7 mouse cellular contexts compared by ENCODE assay signal in the genomic region with DNA sequence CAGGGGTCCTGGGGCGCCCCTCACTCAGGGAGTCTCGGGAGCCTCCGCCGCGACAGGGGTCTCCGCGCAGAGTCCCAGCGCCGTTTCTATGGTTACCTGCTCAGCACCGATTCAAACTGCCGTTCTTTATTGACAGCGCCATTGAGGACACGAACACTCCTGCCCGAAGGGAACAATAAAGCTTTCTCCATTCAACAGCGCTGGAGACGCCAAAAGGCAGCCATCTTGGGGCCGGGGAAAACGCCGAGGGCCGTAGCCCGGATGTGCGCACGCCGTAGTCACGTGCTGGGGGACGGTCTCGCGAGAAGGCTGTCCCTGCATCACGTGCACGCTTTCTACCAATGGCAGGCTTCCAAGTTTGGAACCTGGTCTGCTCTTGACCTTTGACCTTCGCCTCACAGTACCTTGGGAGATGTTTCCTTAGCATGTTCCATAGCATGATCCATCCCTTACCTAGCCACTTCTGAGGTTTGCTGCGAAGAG. TPM values are rescaled to one million over a fixed set of nuclear protein-coding genes. Genes with fewer than 3 reads are reported as not detected.
DNase-seq lines count a peak whose midpoint lies in the region; ATAC-seq and TF ChIP-seq lines count a peak whose summit lies in the region.

A gene (minus strand): TSS at position 252 of the 483 bp plus-strand sequence.

- 0 out of 2 replicates have a peak, but pooled peaks have one; percentile 29 for TF ChIP-seq POLR2A in small intestine, adult 2 months (IDR thresholded peaks at IDR 0.05; ENCODE audit: low read depth, low read length)

- peak; percentile 95 for DNase-seq in adrenal gland, postnatal 10 days
- DNase-seq in embryonic facial prominence, embryonic 10.5 days (ENCODE audit: low spot score): peak; percentile 98
- DNase-seq in gonadal fat pad, adult 2 months (ENCODE audit: low read depth): peak; percentile 63
- peak; percentile 97 for DNase-seq in left cerebral cortex, postnatal 4 days

- peak within 1 kb of the TSS; percentile 93 for H3K4me3 ChIP-seq in embryonic facial prominence, embryonic 10.5 days
- peak within 1 kb of the TSS; percentile 76 for H3K4me3 ChIP-seq in intestine, postnatal 0 days (ENCODE audit: low read depth, low read length)
- peak within 1 kb of the TSS; percentile 74 for H3K4me3 ChIP-seq in midbrain, embryonic 12.5 days
- peak within 1 kb of the TSS; percentile 94 for H3K4me3 ChIP-seq in small intestine, adult 2 months (ENCODE audit: low read depth, low read length)

- H3K9ac ChIP-seq in intestine, postnatal 0 days (ENCODE audit: low read depth, low read length): peak within 1 kb of the TSS; percentile 66
- H3K9ac ChIP-seq in midbrain, embryonic 12.5 days (replicated peaks): peak within 1 kb of the TSS; percentile 73

- peak; percentile 97 for ATAC-seq in intestine, postnatal 0 days
- ATAC-seq in midbrain, embryonic 12.5 days (ENCODE audit: low FRiP score, low read depth): peak; percentile 96

- peaks cover 12% of the 10 kb centered on the region; the same call in 1 of the 2 replicates for H3K9me3 ChIP-seq in embryonic facial prominence, embryonic 10.5 days
- H3K9me3 ChIP-seq in intestine, postnatal 0 days (ENCODE audit: control insufficient read depth): no peaks in the 10 kb centered on the region
- H3K9me3 ChIP-seq in midbrain, embryonic 12.5 days: peaks cover 7% of the 10 kb centered on the region; the same call in 1 of the 2 replicates

- H3K36me3 ChIP-seq in embryonic facial prominence, embryonic 10.5 days (replicated peaks): no peaks in the 10 kb centered on the region
- H3K36me3 ChIP-seq in intestine, postnatal 0 days (ENCODE audit: control insufficient read depth, insufficient read depth): no peaks in the 10 kb centered on the region
- H3K36me3 ChIP-seq in midbrain, embryonic 12.5 days: no peaks in the 10 kb centered on the region
- H3K36me3 ChIP-seq in small intestine, adult 2 months (ENCODE audit: control insufficient read depth, insufficient read depth, low read length): no peaks in the 10 kb centered on the region

- TF ChIP-seq CTCF in intestine, postnatal 0 days (IDR thresholded peaks at IDR 0.05; ENCODE audit: low read depth): no peak
- no peak for TF ChIP-seq CTCF in small intestine, adult 2 months (IDR thresholded peaks at IDR 0.05; ENCODE audit: extremely low read depth, insufficient read length, insufficient replicate concordance, low read depth, low read length)

- peak within 1 kb of the TSS; percentile 86 for H3K4me2 ChIP-seq in intestine, postnatal 0 days (replicated peaks; ENCODE audit: low read depth)
- H3K4me2 ChIP-seq in midbrain, embryonic 12.5 days (replicated peaks): peak within 1 kb of the TSS; percentile 74

- peaks cover 43% of the 10 kb centered on the region for H3K27me3 ChIP-seq in embryonic facial prominence, embryonic 10.5 days (replicated peaks; ENCODE audit: low read depth, poor library complexity, severe bottlenecking)
- H3K27me3 ChIP-seq in intestine, postnatal 0 days (replicated peaks; ENCODE audit: control insufficient read depth, insufficient read depth, low read length): 0 out of 2 replicates have a peak, but pooled peaks cover 15% of the 10 kb centered on the region
- peaks cover 46% of the 10 kb centered on the region for H3K27me3 ChIP-seq in midbrain, embryonic 12.5 days
- H3K27me3 ChIP-seq in small intestine, adult 2 months (ENCODE audit: control insufficient read depth, insufficient read depth, low read length): 0 out of 2 replicates have a peak, but pooled peaks cover 5% of the 10 kb centered on the region

- intact Hi-C loops in left cerebral cortex, postnatal 4 days (cut with DNase I): no loop called here

- 1% methylated on average over 32 of the region's 32 CpGs for WGBS in embryonic facial prominence, embryonic 10.5 days
- WGBS in intestine, postnatal 0 days: 2% methylated on average over 32 of the region's 32 CpGs
- WGBS in midbrain, embryonic 12.5 days: 2% methylated on average over 32 of the region's 32 CpGs
- 2% methylated on average over 32 of the region's 32 CpGs for WGBS in small intestine, adult 2 months

- H3K4me1 ChIP-seq in embryonic facial prominence, embryonic 10.5 days: peaks cover 30% of the 10 kb centered on the region
- no peaks in the 10 kb centered on the region; the same call in 1 of the 2 replicates for H3K4me1 ChIP-seq in intestine, postnatal 0 days (replicated peaks; ENCODE audit: control insufficient read depth, insufficient read depth, low read length)
- peaks cover 17% of the 10 kb centered on the region for H3K4me1 ChIP-seq in midbrain, embryonic 12.5 days
- peaks cover 8% of the 10 kb centered on the region; the same call in 1 of the 2 replicates for H3K4me1 ChIP-seq in small intestine, adult 2 months (ENCODE audit: control insufficient read depth, insufficient read depth, insufficient read length, low read length)

- peak within 1 kb of the TSS; percentile 89 for H3K27ac ChIP-seq in embryonic facial prominence, embryonic 10.5 days (replicated peaks)
- H3K27ac ChIP-seq in intestine, postnatal 0 days (ENCODE audit: low read depth, low read length): peak within 1 kb of the TSS; percentile 65
- H3K27ac ChIP-seq in midbrain, embryonic 12.5 days (replicated peaks): peak within 1 kb of the TSS; percentile 83
- peak within 1 kb of the TSS; percentile 20; the same call in 1 of the 2 replicates for H3K27ac ChIP-seq in small intestine, adult 2 months (ENCODE audit: insufficient read depth, low read depth, low read length)

RNA-seq across cellular contexts. Expression of the gene that starts here (rescaled TPM):
- 1 to 10 TPM; 7.0 to 7.8 TPM for total RNA-seq in adrenal gland, postnatal 10 days (2021)
- 6.5 TPM in 2 replicates for polyA plus RNA-seq in embryonic facial prominence, embryonic 10.5 days (2016; fragmentation: Nextera tagmentation; extraction: Ambion mirVana)
- polyA plus RNA-seq in gonadal fat pad, adult 2 months (2012; rRNA removed): 5.9 and 6.8 TPM in 2 replicates
- 0.85 and 1.4 TPM in 2 replicates for polyA plus RNA-seq in intestine, postnatal 0 days (2015; fragmentation: Nextera tagmentation; extraction: Ambion mirVana)
- 10 to 100 TPM in 1 of 2 experiments, 1 to 10 TPM in 1; 8.8 to 12.7 TPM for total RNA-seq in left cerebral cortex, postnatal 4 days (2021)
- polyA plus RNA-seq in midbrain, embryonic 12.5 days (2016; fragmentation: Nextera tagmentation; extraction: Ambion mirVana): 5.9 and 7.7 TPM in 2 replicates
- 5.2 and 9.0 TPM in 2 replicates for polyA plus RNA-seq in small intestine, adult 2 months (2012; rRNA removed)

Comparison
In these comparisons a context has a peak if more than half of its experiments do, and no peak if none do; other contexts are left out.
1. Peak in every context shown above with its lines: DNase-seq, ATAC-seq, H3K4me3 ChIP-seq and H3K27ac ChIP-seq.
2. H3K27ac ChIP-seq: peak in every context shown above with its lines; median percentile 89 in embryonic facial prominence, embryonic 10.5 days; 83 in midbrain, embryonic 12.5 days; 65 in intestine, postnatal 0 days; 20 in small intestine, adult 2 months.